Mouse (Mus musculus) intestine, embryonic 14.5 days (tissue): ENCODE results near the gene Mfsd1. TPM values are rescaled to one million over a fixed set of nuclear protein-coding genes. Genes with fewer than 3 reads are reported as not detected.

Experiments
- polyA plus RNA-seq: library from polyadenylated mRNA; unstranded; fragments of >200 nt; fragmentation: Nextera tagmentation; extraction: Ambion mirVana; gene quantifications from 2 replicates; pipeline ENCODE4 v1.2.1, GENCODE M21; 2014

The Mfsd1 gene
- polyA plus RNA-seq, 1 experiment from 2014 or later, result 49.0 TPM

Other genes with a start within 250 kb of the Mfsd1 start
- 8.8 and 9.2 TPM in 2 replicates for gene Mlf1, start 208.6 kb upstream of the Mfsd1 start, polyA plus RNA-seq
- not detected in 2 replicates for gene Gm17402, start 207.6 kb upstream of the Mfsd1 start, polyA plus RNA-seq
- gene Gfm1, start 152.6 kb upstream of the Mfsd1 start, polyA plus RNA-seq, result 54.9 and 59.7 TPM in 2 replicates
- 79.6 and 81.9 TPM in 2 replicates for gene Lxn, start 118.8 kb upstream of the Mfsd1 start, polyA plus RNA-seq
- 0.75 and 1.0 TPM in 2 replicates for gene Rarres1, start 67.2 kb upstream of the Mfsd1 start, polyA plus RNA-seq